Mouse (Mus musculus): Measurements from ENCODE around the gene Errfi1. TPM values are rescaled to one million over a fixed set of nuclear protein-coding genes. Genes with fewer than 3 reads are reported as not detected.
A peak's percentile ranks its signal among the peaks of the same experiment; 100 is the strongest.
"Not testable (repeated sequence)": the region's sequence is repeated elsewhere in the genome, so short reads cannot be mapped to it uniquely, and the experiment has no call there.

Gene Errfi1
- polyA plus RNA-seq, 1 experiment from 2014 or later = 32.3 TPM

DNA sequence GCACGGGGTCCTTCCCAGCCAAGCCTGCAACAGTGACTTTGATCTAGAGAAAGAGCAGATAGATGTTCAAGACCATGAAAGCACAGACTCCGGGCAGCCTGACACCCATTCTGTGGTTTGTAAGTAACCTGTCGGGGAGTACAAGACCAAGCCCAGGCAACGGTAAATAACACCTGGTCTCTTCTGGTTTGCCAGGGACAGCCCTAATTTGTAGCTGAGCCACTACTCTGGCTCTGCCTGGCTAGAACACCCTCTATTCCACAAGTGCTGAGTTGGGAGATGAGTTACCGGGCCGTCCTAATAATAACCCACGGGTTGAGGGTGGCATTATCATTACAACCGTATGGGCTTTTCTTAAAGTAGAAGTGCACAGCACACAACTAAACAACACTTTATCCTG, 53.4 kb downstream of the Errfi1 start:
- no peaks in the 10 kb centered on the region for H3K9me3 ChIP-seq
- WGBS = 90% methylated on average over 8 of the region's 8 CpGs
- no peak overlapping the region for H3K9ac ChIP-seq
- peaks cover 22% of the 10 kb centered on the region for H3K36me3 ChIP-seq
- H3K4me3 ChIP-seq (replicated peaks) = no peak overlapping the region
- peaks cover 13% of the 10 kb centered on the region for H3K4me1 ChIP-seq
- H3K27ac ChIP-seq = no peak overlapping the region
- no peak for ATAC-seq (ENCODE audit: insufficient read depth, low FRiP score, low read depth)
- no peaks in the 10 kb centered on the region for H3K27me3 ChIP-seq (replicated peaks)
- H3K4me2 ChIP-seq = no peak overlapping the region

DNA sequence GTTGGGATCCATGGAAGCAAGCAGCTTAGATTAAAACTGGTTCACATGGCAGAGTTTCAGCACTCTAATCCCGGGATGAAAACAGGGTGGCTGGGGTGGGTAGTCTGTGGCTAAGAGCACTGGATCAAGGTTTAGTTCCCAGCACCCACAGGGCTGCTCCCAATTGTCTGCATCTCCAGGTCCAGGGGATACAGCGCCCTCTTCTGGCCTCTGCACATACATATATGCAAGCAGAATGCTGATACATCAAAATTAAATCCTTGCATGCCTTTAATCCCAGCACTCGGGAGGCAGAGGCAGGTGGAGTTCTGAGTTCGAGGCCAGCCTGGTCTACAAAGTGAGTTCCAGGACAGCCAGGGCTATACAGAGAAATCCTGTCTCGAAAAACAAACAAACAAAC, 54.8 kb downstream of the Errfi1 start:
- H3K4me1 ChIP-seq = peaks cover 13% of the 10 kb centered on the region
- not testable (repeated sequence) for H3K27me3 ChIP-seq (replicated peaks); H3K27ac ChIP-seq; ATAC-seq (ENCODE audit: insufficient read depth, low FRiP score, low read depth); H3K9ac ChIP-seq; H3K4me3 ChIP-seq (replicated peaks); H3K9me3 ChIP-seq
- WGBS = 74% methylated on average over 5 of the region's 5 CpGs
- H3K36me3 ChIP-seq = peaks cover 15% of the 10 kb centered on the region
- peak overlapping the region; percentile 69; the same call in 1 of the 2 replicates for H3K4me2 ChIP-seq

DNA sequence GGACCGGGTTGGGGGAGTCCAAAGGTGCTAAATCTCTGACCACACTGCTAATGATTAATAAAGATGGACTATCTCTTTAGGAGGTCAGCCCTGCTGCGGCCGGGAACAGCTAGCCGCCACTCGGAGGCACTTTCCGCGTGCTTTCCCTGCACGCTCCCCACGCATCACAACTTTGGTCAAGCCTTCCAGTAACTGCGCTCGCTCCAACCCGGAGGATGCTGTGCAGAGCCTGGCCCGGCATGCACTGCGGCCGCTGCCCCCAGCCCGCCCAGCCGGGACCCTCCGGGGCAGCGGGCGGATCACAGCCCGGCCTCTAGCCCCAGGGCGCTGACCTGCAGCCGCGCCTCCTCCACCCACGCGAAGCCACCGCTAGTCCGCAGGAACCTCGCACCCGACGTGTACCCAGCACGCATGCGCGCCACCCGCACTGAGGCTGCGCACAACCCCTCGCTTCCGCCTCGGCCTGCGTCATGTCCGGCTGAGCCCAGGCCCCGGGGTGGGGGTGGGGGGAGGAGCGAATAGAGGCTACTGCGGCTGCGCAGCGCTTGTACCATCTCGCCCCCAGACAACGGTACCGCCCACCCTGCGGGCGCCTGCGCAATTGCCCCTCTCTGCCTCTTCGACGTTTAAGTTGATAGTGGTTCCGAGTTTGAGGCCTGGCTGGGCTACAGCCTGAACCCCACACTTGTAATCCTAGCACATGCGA, 55.9 kb downstream of the Errfi1 start:
- H3K27me3 ChIP-seq (replicated peaks) = no peaks in the 10 kb centered on the region
- peak overlapping the region; percentile 69 for H3K4me2 ChIP-seq
- peak overlapping the region; percentile 78 for H3K27ac ChIP-seq
- peaks cover 13% of the 10 kb centered on the region for H3K4me1 ChIP-seq
- H3K9me3 ChIP-seq = no peaks in the 10 kb centered on the region
- H3K9ac ChIP-seq = peak overlapping the region; percentile 84
- H3K4me3 ChIP-seq (replicated peaks) = peak overlapping the region; percentile 74
- ATAC-seq (ENCODE audit: insufficient read depth, low FRiP score, low read depth) = peak; percentile 93
- peaks cover 12% of the 10 kb centered on the region for H3K36me3 ChIP-seq
- under 1% methylated on average over 56 of the region's 56 CpGs for WGBS

DNA sequence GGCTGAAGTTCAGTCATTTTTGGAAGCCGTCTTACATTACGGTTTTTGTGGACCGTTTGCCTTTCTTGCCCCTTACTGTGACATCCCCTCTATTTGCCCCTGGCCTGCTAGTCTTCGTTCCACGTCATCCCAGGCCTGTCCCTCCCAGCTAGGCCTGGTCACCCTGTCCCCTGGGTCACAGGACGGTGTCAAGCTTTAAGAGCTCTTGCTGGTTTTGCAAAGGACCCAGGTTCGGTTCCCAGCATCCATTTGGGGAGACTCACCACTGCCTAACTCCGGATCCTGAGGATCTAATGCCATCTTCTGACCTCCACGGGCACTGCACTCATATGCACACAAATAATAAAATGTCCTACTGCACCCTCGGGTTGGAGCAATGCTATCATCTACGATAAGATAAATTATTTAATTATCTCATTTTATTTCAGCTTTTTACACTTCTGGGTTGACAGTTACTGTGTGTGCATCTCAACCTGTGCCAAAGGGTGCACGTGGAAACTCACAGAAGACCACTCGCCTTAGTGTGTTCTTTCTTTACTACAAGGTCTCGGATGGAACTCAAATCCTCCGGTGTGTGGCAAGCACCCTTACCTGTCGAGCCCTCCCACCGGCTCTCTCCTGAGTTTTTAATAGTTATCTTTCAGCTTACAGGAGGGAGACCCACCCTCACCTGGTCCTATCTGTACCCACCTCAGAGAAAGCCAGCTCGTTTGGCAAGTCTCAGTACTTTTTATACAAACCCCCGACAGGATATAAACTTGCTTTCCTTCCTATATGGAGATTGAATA, 56.6 kb downstream of the Errfi1 start:
- Histone ChIP-seq H3K4me3 (replicated peaks) (peak overlapping the region; percentile 74; the same call in 1 of the 2 replicates), H3K27ac (peak overlapping the region; percentile 38; the same call in 1 of the 2 replicates), H3K4me1 (peaks cover 16% of the 10 kb centered on the region), H3K36me3 (peaks cover 7% of the 10 kb centered on the region), H3K9ac (no peak overlapping the region), H3K9me3 (no peaks in the 10 kb centered on the region), H3K4me2 (peak overlapping the region; percentile 69), H3K27me3 (replicated peaks) (no peaks in the 10 kb centered on the region)
- 85% methylated on average over 19 of the region's 19 CpGs for WGBS
- no peak for ATAC-seq (ENCODE audit: insufficient read depth, low FRiP score, low read depth)

DNA sequence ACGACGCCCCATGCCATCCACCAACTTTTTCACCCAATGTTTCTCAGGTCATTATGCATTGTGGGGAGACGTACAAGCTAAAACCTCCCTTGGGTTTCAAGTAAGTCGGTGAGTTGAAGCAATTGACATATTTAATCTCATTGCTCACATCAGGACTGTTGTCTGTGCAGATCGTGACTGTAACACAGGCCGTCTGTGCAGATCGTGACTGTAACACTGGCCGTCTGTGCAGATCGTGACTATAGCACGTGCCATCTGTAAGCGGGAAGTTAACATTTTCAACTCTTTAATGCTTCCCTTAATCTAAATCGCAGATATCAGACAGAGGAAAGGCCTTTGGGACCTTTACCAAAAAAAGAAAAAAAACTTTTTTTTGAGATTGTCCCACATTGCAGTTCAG, 60.0 kb downstream of the Errfi1 start:
- Histone ChIP-seq H3K27ac (peak overlapping the region; percentile 93), H3K27me3 (replicated peaks) (no peaks in the 10 kb centered on the region), H3K36me3 (no peaks in the 10 kb centered on the region), H3K9me3 (no peaks in the 10 kb centered on the region), H3K4me1 (peaks cover 9% of the 10 kb centered on the region), H3K4me2 (peak overlapping the region; percentile 57), H3K9ac (peak overlapping the region; percentile 53; the same call in 1 of the 2 replicates), H3K4me3 (replicated peaks) (peak overlapping the region; percentile 66)
- ATAC-seq (ENCODE audit: insufficient read depth, low FRiP score, low read depth) = no peak
- 14% methylated on average over 12 of the region's 12 CpGs for WGBS

DNA sequence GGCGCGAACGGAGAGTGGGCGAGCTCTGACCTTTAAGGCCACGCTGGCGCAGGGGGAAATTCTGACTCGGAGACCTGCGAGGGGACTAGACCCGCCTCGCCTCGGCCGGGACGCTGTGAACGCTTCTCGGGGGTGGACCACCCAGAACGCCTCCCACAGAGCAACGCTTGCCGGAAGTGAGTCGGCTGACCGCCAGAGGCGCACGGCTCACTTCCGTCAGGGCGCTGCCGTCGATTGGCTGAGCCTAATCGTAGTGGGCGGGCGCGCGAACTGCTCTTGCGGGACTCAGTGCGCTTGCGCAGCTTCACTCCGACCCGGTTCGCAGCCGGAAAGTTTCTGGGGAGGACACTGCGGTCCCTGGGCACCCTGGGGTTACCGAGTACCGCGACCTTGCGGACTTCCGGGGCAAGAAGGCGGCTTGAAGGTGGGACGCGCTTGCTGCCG, 60.6 kb downstream of the Errfi1 start, which contains the start of the genes Park7 and Tnfrsf9:
Gene Park7, minus strand, starts transcription at position 148 of the 444 bp plus-strand sequence.
Gene Tnfrsf9, plus strand, starts transcription at position 273 of the 444 bp plus-strand sequence.
- H3K36me3 ChIP-seq = no peaks in the 10 kb centered on the region
- peak within 1 kb of the TSS; percentile 66 for H3K4me3 ChIP-seq (replicated peaks)
- H3K27me3 ChIP-seq (replicated peaks) = no peaks in the 10 kb centered on the region
- peak; percentile 85 for ATAC-seq (ENCODE audit: insufficient read depth, low FRiP score, low read depth)
- peak within 1 kb of the TSS; percentile 93 for H3K27ac ChIP-seq
- peak within 1 kb of the TSS; percentile 57 for H3K4me2 ChIP-seq
- peaks cover 6% of the 10 kb centered on the region; the same call in 1 of the 2 replicates for H3K4me1 ChIP-seq
- H3K9me3 ChIP-seq = no peaks in the 10 kb centered on the region
- H3K9ac ChIP-seq = peak within 1 kb of the TSS; percentile 69; the same call in 1 of the 2 replicates
- under 1% methylated on average over 48 of the region's 48 CpGs for WGBS

DNA sequence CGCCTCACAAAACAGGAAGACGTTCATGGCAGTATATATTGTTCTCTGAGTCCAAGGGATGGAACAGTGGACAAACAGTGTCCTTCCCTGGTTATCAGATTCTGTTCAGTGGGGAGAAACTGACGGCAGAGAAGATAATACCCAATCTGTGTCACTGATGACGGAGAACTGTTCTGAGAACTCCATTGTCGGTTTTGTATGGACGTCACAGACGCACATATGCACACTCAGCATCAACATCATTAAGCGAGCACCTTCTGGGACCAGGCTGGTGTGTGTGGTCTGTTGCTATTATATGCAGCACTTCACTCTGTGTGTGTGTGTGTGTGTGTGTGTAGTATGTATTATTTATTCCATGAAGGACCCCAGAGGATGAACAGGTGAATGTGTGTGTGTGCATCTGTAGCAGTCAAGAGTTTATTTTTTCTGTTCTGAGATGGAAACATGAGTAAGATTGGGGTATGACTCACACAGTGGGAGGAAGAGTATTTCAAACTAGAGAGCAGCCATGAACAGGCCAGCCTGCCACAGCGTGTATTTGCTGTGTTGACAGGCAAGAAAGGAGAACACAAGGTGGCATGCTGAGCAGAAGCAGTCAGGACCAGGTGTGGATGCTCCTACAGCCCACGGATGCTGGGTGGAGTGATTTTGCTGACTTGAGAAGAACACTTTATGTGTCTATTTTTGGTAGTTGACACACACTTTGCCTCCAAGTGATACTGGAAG, 61.6 kb downstream of the Errfi1 start:
- Histone ChIP-seq H3K4me2 (peak overlapping the region; percentile 57), H3K9ac (peak overlapping the region; percentile 69; the same call in 1 of the 2 replicates), H3K36me3 (no peaks in the 10 kb centered on the region), H3K27ac (peak overlapping the region; percentile 62), H3K27me3 (replicated peaks) (no peaks in the 10 kb centered on the region), H3K4me3 (replicated peaks) (peak overlapping the region; percentile 66), H3K4me1 (peaks cover 3% of the 10 kb centered on the region; the same call in 1 of the 2 replicates), H3K9me3 (no peaks in the 10 kb centered on the region)
- 45% methylated on average over 10 of the region's 10 CpGs for WGBS
- ATAC-seq (ENCODE audit: insufficient read depth, low FRiP score, low read depth) = 0 out of 2 replicates have a peak, but pooled peaks have one; percentile 11

- Histone ChIP-seq H3K27me3 (replicated peaks) (no peaks in the 10 kb centered on the region), H3K9ac (no peak overlapping the region), H3K27ac (no peak overlapping the region), H3K36me3 (no peaks in the 10 kb centered on the region), H3K4me3 (replicated peaks) (no peak overlapping the region), H3K9me3 (no peaks in the 10 kb centered on the region), H3K4me1 (peaks cover 3% of the 10 kb centered on the region; the same call in 1 of the 2 replicates), H3K4me2 (no peak overlapping the region)
- 73% methylated on average over 8 of the region's 8 CpGs for WGBS
- ATAC-seq (ENCODE audit: insufficient read depth, low FRiP score, low read depth) = no peak
These were observed 63.8 kb downstream of the Errfi1 start for GRCm38 (mm10) chr4:150917336-150918027.

Other genes starting within 250 kb of the Errfi1 start
- 0.85 and 1.0 TPM in 2 replicates for gene Slc45a1, start 201.7 kb upstream of the Errfi1 start, polyA plus RNA-seq (2015; fragmentation: Nextera tagmentation; extraction: Ambion mirVana)
- 411 and 424 TPM in 2 replicates for gene Park7, start 60.5 kb downstream of the Errfi1 start, polyA plus RNA-seq (2015; fragmentation: Nextera tagmentation; extraction: Ambion mirVana)
- 0.98 and 1.2 TPM in 2 replicates for gene Tnfrsf9, start 60.6 kb downstream of the Errfi1 start, polyA plus RNA-seq (2015; fragmentation: Nextera tagmentation; extraction: Ambion mirVana)
- gene Uts2, start 143.2 kb downstream of the Errfi1 start, polyA plus RNA-seq (2015; fragmentation: Nextera tagmentation; extraction: Ambion mirVana) = not detected in 2 replicates
- gene Per3, start 190.7 kb downstream of the Errfi1 start, polyA plus RNA-seq (2015; fragmentation: Nextera tagmentation; extraction: Ambion mirVana) = 5.6 and 5.7 TPM in 2 replicates
- 129 and 133 TPM in 2 replicates for gene Vamp3, start 204.0 kb downstream of the Errfi1 start, polyA plus RNA-seq (2015; fragmentation: Nextera tagmentation; extraction: Ambion mirVana)
- not detected in 2 replicates for gene Gm13090, start 235.7 kb downstream of the Errfi1 start, polyA plus RNA-seq (2015; fragmentation: Nextera tagmentation; extraction: Ambion mirVana)

All from stomach, embryonic 15.5 days (tissue).